Mouse (Mus musculus): Measurements from ENCODE around the gene Ikzf1.

Gene Ikzf1

GRCm38 (mm10) chr11:11684930-11685852 lies at the start of gene Ikzf1:
TSS of gene Ikzf1 (plus strand) at chr11:11685003.
- DNase-seq, result no peak

DNA sequence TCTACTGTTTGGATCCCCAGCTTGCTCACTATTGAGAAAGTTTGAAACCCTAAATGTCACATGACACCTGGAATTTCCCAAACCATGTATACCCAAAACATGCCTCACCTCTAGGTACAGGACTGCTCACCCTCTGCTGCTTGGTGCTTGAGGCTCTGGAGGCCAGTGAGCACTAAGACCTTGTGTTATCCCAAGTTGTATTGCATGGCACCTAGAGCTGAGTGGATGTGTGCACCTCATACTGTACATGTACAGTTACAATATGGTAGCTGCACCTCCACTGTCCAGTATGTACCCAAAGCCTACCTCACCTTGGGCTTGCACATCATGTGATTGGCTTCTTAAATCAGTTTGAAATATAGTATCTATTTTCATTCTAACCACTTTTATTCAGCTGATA lies 40.5 kb upstream of the Ikzf1 start:
- no peak for DNase-seq

GRCm38 (mm10) chr11:11656388-11656787 lies 28.4 kb upstream of the Ikzf1 start:
- DNase-seq, result no peak

DNA sequence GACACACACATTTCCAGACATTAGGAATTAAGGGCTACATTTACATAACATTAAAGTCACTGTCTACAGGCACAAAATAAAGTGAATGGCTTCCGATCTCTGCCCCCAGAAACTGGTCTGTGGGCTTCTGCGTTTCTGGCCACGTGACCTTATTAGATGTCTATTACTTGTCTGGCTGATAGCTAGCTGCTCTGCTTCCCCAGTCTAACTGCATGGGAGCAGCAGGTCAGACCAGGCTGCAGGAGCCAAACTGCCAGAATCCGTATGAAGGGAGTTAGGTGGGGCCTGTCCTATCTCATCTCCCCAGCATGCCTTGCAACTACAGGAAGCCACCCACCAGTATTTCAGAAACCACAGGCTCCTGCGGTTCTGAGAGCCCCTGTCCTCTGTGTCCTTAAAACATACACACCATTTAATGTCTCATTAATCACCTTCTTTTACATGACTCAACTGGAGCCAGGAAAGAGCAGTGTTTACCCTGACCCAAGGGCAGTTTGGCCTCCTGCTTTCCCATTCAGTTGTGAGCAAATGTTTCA lies 27.7 kb upstream of the Ikzf1 start:
- no peak for DNase-seq

GRCm38 (mm10) chr11:11657634-11658033 lies 27.2 kb upstream of the Ikzf1 start:
- DNase-seq, result no peak

GRCm38 (mm10) chr11:11658834-11659233 lies 26.0 kb upstream of the Ikzf1 start:
- no peak for DNase-seq

- no peak for DNase-seq
Observed at GRCm38 (mm10) chr11:11660651-11661050, 24.2 kb upstream of the Ikzf1 start.

GRCm38 (mm10) chr11:11667254-11667921 lies 17.4 kb upstream of the Ikzf1 start:
- DNase-seq, result no peak

DNA sequence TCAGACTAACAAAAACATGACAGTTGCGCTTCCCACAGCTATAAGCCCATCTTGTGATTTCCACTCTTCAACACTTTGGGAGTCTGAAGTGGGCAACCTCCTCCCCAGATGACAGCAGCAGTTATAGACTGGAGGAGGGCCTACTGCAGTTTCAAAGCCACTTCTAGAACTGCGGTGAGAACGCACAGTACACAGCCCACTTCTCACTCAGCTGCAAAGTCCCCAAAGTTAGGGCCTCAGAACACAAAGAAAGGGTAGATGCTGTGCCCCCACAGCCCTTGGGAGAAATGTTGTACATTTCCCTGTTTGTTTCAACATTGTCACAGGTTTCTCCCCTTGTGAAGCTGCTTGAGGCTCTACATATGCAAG lies 16.9 kb upstream of the Ikzf1 start:
- no peak for DNase-seq

DNA sequence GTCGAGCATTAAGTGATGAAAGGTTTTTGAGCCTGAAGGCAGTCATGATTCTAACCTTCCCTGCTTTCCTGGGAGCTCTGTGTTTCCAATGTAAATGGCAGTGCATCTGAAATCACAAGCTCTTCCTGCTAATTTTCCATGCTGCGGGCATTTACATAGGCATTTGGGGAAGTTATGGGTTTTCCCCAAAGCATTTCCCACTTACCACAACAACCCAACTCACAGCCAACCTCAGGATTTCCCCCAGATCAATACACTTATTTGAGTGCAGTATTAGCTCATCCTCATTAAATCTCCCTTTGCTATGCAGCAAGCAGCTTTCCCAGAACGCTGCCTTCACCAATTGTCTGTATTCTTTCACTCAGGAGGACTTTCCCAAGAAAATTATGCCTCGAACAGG lies 11.8 kb upstream of the Ikzf1 start:
- no peak for DNase-seq

GRCm38 (mm10) chr11:11675063-11675462 lies 9.7 kb upstream of the Ikzf1 start:
- no peak for DNase-seq

DNA sequence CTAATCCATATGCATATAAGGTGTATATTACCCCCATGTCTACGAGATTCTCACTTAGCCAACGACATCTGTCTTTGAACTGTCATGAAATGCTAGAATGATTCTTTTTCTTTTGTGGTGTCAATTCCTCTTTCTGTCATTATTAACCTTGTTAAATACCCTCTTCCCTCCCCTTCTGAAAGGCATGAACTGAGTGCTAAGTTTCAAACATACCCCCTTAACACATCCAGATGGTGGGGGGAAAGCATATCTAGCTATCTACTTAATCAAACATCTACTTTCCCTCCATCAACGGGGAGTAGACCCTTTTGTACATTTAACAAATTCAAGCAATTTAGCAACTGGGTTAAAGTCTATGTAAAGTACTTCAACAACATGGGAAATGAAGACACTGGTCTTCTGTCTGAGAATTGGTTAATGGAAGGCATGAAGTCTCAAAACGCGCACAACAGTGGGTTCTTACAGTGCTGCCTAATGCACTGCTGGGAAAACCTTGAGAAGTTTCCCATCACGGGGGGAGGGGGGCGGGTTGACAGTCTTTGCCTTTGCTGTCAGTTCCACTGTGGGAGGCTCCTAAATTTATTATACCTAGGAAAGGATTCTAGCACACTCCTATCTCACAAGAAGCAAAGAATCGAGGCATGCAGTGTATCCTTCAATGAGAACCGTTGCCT lies 8.6 kb upstream of the Ikzf1 start:
- DNase-seq, result no peak

DNA sequence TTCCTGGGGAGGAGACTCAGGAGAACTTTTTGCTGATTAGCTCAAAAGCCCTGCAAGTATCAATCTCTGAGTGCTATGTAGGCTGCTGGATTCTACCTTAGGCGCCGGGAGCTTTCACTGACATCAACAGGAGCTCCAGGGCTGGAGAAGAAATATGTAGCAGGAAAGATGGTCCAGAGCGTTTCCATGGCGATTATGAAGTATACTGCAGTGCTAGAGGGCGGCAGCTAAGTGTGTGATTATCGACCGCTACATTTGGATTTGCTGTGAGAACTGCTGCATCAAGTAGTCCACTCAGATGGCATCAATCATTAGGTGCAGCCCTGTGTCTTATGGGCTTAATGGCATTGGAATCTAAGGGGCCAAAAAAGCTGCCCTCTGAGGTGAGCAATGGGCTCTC lies 7.6 kb upstream of the Ikzf1 start:
- DNase-seq, result no peak

- DNase-seq, result no peak
Observed at GRCm38 (mm10) chr11:11678972-11679371, 5.8 kb upstream of the Ikzf1 start.

- DNase-seq, result no peak
Observed at GRCm38 (mm10) chr11:11684056-11684929, 510 bp upstream of the Ikzf1 start.

GRCm38 (mm10) chr11:11685853-11686395 lies 1.1 kb downstream of the Ikzf1 start:
- peak; percentile 29 for DNase-seq

DNA sequence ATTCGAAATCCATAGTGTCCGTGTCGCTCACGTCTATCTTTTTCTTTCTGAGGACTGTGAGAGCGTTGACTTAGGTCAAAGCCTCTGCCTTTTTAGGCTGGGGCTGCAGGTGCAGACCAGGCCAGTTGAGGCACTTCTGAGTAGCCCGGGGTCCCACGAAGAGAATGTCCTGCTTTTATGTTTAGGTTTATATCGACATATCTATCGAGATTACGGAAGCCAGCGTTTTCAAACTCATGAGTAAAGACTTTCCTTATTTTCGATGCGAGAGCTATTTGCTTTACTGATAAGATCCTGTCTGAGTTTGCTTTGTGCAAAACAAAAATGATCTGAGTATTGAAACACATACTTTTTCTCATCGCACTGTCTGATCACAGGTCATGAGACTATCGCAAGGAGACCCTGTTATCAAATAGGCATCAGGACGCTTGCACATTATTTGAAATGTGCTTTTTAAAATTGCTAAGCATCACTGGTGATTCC lies 1.8 kb downstream of the Ikzf1 start:
- no peak for DNase-seq

GRCm38 (mm10) chr11:11687551-11688185 lies 2.9 kb downstream of the Ikzf1 start:
- DNase-seq, result no peak

DNA sequence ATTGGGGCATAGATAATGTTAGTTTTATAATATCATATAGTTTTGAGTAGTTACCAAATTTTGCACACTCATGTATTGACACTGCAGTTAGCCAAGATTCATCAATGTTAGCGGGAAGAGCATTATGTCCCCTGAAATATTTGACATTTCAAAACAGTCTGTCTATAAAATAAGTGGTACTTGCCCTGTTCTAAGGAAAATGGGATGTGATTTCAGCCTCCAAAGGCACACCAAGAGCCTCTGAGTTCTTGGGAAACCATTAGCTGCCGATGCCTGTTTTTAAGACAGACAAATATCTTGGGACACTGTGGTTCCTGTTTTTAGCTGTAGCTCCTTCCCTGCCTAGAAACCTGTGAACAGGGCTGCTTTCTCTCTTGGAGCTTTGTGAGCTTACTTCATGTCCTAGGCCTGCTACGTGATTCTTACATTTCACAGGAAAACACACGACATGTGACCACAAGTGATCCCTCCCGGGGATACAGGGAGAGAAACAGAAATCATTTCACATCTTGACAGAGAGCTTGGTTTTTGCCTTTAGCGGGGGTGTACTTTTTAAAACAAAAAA lies 4.0 kb downstream of the Ikzf1 start:
- DNase-seq, result no peak

DNA sequence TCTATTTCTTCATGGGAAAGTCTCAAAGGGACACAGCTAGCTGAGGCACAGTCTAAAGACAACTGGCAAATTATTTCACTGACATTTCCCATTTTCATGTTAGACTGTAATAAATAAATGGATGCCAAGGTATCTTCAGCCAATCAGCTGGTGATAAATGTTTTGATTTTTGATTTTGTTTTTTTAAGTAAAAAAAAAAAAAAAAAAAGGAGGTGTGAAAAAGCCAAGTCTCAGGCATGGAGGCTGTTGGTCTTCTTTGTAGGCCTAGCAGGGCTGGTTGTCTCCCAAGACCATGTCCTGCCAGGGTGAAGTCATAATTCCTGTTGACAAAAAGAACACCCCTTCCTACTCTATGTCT lies 4.9 kb downstream of the Ikzf1 start:
- no peak for DNase-seq

Measured in right cerebral cortex, adult 18-20 months (tissue).